Mouse (Mus musculus) mouse embryonic stem cell (cell line): ENCODE data around the gene Smg7.
"Not testable (repeated sequence)": the region's sequence is repeated elsewhere in the genome, so short reads cannot be mapped to it uniquely, and the experiment has no call there.

ENCODE experiments used
- in situ Hi-C, 2 experiments: fragments of 300-500 bp; cut with MboI; formaldehyde crosslinking; loops; 1 replicate in 1 of 2; 3 replicates in 1 of 2; pipeline ENCODE4 v1.14.3; 2019 to 2020; ENCODE audit warnings: low sequenced_read_pairs in 2 of 2, low pct_unique_long_range_greater_than_20kb in 1 of 2, mixed read lengths in 1 of 2; ENCODE audit not compliant: unreplicated experiment in 1 of 2

Smg7 gene

GRCm38 (mm10) chr1:152901765-152902664 is at the start of gene Smg7:
Smg7 (minus strand) TSS chr1:152902646.
- in situ Hi-C loops: no loop called here

- in situ Hi-C loops: loop anchor here in 1 of 2 experiments (25.0 kb wide), 1 partner anchor 406 kb away; no protein-coding TSS in a partner anchor
Measured at GRCm38 (mm10) chr1:152942977-152943376, 40.5 kb upstream of the Smg7 start.

DNA sequence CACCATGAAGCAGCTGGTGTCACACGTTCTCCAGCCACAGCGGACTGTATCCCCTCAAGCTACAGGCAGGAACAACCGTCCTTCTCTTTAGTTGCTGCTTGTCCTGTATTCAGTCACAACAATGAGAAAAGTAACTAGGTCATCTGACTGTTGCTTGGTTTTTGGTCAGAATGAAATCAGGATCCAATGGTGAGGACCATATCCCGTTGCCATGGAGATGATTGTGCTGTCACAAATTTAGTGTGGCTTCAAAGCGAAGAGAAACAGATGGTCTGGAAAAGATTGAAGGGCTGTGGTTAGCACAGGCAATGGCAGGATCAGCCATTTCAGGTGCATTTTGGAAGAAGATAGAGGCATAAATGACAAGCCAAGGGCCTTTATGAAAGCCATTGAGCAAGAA is 33.9 kb upstream of the Smg7 start:
- in situ Hi-C loops: loop anchor here in 1 of 2 experiments (25.0 kb wide), 1 partner anchor 399 kb away; no protein-coding TSS in a partner anchor

DNA sequence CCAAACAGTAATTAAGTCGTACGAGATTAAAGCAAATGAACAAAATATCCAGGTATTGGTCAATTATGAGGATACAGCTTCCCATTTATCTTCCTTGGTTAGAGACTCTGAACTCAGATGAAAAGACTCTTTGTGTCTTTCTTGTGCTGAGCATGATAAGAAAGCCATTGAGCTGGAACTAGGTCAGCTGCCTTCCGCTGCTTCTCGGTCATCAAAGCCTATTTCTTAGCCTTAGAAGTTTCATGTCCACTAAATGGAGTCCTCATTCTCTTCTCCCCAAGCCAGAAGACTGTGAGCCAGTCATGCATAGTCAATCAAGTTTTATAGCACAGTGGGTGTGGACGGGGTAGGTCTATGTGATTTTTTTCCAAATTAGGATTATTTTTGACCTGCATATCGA is 33.0 kb upstream of the Smg7 start:
- in situ Hi-C loops: loop anchor here in 1 of 2 experiments (25.0 kb wide), 1 partner anchor 398 kb away; no protein-coding TSS in a partner anchor

- in situ Hi-C loops: loop anchor here in 1 of 2 experiments (25.0 kb wide), 1 partner anchor 397 kb away; no protein-coding TSS in a partner anchor
Measured at GRCm38 (mm10) chr1:152933962-152934361, 31.5 kb upstream of the Smg7 start.

DNA sequence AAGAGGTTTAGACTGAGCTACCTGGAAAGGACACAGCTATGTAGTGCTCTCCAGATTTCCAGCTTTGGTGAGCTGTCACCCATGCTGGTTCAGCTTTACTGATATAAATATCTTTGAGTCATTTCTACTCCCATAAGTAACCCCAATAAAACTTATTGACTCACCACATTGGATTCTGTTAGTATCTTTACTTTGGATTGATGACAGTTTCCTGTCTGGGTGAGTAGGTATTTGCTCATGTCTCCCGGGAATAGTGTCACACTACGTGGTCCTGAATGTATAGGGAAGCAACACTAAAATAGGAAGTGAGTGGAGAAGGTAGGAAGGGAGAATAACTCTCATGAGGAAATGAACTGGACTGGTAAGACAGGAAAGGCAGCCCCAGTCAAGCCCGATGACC is 19.3 kb upstream of the Smg7 start:
- in situ Hi-C loops: no loop called here

GRCm38 (mm10) chr1:152917626-152918025 is 15.2 kb upstream of the Smg7 start:
- in situ Hi-C loops: no loop called here

DNA sequence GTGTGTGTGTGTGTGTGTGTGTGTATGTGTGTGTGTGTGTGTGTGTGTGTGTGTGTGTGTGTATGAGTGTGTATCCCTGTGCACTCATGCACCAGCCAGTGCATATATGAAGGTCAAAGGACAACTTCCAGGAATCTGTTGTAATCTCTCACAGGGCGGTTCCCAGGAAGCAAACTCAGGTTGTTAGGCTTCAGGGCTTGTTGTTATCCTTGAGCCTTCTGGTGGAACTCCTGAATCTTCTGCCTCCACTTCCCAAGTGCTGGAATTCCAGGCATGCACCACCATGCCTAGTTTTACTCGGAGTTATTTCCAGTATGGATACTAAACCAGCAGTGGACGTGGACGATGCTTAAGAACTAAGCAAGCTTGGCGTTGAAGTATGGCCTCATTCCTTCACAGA is 14.5 kb upstream of the Smg7 start:
- in situ Hi-C loops: no loop called here

DNA sequence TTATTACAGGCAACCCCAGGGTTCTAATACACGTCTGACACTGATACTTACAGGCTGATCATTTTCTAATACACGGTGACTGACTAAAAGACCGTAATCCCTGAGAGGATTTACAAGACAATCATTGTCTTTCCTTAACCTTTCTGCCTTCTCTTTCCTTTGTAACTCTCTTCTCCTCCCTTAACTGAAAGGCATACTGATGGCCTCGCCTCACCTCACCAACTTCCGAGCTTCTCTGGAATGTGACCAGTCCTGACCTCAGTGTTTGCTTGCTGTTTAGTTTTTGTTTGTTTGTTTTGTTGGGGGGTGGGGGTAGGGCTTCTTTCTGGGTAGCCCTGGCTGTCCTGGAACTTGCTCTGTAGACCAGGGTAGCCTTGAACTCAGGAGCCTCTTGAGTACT is 13.3 kb upstream of the Smg7 start:
- in situ Hi-C loops: no loop called here

GRCm38 (mm10) chr1:152913483-152914460 is 11.3 kb upstream of the Smg7 start:
- in situ Hi-C loops: no loop called here

GRCm38 (mm10) chr1:152904469-152904868 is 2.0 kb upstream of the Smg7 start:
- in situ Hi-C loops: no loop called here

DNA sequence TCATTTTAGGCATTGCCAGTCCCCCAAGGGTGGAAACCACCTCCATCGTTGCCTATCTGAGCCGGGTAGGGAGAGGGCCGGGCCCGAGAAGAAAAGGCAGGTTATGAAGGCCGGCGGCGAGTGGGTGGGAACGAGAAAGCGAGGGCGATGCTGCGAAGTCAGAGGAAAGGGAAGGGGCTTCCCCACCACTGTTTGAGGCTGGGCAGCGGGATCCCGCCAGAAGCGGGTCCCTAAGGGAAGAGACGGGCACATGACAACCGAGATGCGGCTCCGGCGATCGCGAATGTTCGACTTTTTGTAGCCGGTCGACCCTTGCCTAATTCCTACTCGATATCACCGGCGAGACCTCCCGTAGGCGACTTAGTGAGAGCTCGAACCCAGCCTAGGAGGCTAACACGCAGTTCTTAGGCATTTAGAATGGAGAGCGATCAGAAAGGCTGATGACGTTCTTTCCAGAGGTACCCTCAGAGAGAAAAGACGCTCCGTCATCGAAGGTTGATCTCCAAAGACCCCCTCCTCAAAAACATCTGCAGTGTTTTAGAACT is 1.2 kb upstream of the Smg7 start:
- in situ Hi-C loops: no loop called here

- in situ Hi-C loops: no loop called here
Measured at GRCm38 (mm10) chr1:152902665-152903516, 445 bp upstream of the Smg7 start.

DNA sequence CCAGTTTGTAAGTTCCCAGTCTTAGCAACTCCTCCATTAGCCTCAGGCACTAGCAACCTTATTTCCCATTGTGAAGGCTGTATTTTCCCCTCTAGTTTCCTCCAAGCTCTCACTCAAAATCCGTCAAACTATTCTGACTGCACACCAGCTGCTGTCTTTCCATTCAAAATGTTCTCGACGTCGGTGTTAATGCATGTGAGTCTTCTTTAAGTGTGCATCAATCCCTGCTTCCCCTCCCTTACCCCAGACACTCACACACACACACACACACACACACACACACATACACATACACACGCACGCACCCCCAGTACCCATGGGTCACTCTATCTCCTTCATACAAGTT is 1.1 kb downstream of the Smg7 start:
- in situ Hi-C loops: no loop called here

DNA sequence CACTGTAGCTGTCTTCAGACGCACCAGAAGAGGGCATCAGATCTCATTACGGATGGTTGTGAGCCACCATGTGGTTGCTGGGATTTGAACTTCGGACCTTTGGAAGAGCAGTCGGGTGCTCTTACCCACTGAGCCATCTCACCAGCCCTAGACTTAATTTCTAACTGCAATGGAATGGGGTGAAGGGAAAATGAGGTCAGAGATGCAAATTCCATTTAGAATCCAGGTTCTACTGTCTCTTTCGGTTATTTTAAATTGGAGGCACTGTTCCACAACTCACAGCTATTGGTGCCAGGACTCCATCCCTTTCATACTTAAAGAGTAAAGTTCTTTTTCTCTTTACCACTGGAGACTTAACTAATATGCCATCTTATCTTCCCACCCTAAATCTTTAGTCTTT is 14.4 kb downstream of the Smg7 start:
- in situ Hi-C loops: not testable (repeated sequence)

DNA sequence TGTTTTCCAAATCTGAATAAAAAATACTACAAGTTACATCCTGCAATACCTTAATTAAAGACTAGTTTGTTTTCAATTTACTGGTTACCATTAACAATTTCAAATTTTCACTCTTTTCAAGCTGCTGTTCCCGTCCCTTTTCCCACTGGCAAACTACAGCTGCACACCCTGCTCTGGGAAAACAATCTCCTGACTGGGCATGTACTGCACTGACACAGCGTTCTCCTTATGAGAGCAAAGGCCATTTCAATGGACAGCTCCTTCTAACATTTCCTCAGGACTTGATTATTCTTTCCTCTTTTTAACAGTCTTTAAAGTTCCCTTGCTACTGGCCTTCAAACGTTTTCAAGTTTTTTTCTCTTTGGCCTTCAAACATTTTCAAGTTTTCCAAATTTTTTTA is 31.4 kb downstream of the Smg7 start:
- in situ Hi-C loops: no loop called here

DNA sequence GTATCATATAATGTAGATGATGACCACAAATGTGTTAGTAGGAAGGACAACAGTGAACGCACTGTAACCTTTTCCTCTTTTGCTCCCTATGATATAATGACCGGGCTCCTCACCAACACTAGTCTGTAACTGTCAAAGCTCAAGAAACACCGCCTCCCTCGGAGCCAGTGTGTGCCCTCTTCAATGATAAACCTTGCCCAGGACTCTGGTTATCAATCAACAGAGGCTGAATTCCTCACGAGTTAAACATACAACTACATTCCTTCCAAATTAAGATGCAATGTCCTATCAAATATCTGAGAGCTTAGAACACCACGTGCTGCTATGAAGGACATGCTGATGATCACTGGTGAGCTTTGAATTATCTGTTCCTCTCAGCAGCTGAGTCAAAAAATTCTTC is 32.5 kb downstream of the Smg7 start:
- in situ Hi-C loops: no loop called here

DNA sequence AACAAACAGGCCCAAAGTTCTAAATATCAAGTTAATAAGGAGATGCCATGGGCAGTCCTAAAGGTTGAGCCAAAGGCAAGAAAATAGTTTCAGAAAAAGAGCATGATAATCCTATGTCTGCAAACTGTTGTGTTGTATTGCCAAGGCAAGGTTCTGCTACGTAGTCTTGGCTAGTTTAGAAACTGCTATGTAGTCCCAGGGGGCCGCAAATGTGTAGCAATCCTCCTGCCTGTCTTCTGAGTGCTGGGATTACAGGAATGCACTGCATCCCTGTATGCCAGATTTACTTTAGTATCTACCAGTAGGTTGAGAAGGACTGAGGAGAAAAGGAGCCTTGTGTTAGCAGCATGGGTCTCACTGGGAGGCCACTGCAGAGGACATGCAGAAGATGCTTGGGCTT is 55.6 kb downstream of the Smg7 start:
- in situ Hi-C loops: no loop called here
